Mouse (Mus musculus): ENCODE results near the gene Kcne1.

The Kcne1 gene

DNA sequence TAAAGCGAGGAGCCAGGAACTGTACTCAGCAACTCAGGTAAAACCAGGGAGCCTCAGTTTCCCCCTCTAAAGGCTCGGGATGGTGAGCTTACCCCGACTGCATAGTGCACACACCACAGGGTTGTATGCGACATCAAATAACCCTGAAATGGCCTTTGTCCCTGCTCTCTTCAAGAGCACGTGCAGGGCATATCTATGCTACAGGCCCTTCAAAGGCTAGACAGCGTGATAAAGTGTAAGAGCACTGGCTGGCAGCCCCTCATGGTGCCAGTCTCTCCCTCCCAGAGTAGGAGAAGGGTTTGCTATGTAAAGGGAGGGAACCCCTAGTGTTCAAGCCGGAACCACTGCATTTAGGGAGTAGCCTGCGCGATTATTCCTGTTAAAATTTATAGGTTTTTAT, 2.2 kb downstream of the Kcne1 start:
- no peak for DNase-seq (ENCODE audit: low spot score in 2 of 2)

DNA sequence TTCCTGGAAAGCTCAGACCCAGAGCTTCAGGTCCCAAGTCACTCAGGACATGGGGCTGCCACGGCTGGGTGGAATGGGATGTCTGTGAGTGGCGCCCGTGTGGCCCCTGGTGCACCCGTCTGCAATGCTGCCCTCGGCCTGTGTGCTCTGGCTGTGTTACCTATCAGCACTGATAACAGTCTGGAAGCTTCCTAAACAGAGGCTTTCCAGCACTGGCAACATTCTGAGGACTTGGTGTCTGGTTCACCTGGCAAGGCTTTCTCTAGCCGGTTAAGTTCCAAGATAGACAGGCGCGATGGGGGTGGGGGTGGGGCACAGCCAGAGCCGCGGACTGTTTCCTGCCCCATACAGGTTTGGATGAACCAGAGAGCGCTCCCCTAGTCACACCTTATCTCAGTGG, 3.3 kb downstream of the Kcne1 start:
- DNase-seq (ENCODE audit: low spot score in 2 of 2), result no peak

DNA sequence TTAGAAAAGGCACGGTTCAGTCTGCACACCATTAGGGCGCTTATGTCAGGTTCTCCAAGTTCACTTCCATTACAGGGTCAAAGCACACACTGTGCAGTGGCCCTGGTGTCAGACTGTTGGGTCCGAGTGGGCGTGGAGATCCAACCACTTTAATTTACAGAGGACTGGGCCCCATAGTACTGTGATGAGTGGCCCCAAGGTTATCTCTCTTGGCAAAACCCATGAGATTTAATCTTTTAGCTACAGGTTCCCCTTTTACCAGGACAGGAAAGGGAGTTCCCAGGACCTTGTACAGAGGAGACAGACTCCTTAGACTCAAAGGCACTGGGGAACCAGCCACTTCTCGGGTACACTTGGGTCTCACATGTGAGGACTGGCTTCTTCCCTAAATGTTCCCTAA, 3.9 kb downstream of the Kcne1 start:
- DNase-seq (ENCODE audit: low spot score in 2 of 2), result no peak

DNA sequence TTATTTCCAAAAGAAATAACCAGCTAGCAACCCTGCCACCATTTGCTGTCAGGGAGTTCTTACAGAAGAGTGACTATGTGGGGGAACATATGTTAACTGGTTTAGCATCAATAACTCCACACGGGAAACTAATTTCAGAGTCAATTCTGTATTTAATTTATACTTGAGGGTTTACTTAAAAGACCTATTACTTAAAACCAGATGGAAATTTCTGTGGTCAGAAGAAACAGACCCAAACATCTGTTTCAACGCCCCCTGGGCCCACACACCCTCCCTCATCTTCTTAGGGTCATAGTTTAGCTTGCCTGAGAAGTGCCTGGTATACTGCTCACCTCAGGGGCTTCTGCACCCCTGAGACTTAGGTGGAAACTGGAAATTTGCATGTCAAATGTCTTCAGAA, 5.4 kb downstream of the Kcne1 start:
- no peak for DNase-seq (ENCODE audit: low spot score in 2 of 2)

DNA sequence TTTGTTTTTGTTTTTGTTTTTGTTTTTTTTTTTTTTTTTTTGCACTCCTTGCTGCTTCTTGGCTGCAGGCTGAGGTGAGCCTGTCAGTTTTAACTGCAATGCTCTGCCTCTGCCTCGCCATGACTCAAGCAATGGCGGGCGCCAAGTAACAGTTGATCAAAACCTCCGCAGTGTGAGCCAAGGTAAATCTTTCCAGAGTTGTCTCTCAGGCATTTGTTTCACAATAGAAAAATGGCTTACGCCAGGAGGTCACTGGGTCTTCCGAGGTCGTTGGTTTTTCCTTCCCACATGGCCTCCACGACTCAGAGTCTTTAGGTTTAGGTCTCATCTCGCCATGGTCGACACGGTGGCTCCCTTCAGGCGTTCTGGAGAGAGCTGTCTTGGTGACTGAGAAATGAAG, 6.0 kb downstream of the Kcne1 start:
- no peak for DNase-seq (ENCODE audit: low spot score in 2 of 2)

DNA sequence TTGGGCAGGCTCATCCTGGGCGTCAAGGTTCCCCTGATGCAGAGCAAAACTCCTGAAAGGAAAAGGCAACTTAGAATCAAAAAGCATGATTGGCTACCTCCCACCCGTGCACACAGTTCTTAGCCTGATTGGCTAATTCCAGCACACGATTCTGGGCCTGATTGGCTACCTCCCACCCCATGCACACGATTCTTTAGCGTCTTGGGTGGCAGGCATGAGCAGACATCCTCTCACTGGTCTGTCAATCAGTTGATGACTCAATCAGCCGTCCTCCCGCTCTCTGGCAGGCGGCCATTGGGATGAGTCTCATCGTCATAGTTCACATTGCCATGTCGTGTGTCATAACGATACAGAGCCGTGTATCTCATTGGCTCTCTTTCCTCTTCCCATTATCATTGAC, 10.3 kb downstream of the Kcne1 start:
- DNase-seq (ENCODE audit: low spot score in 2 of 2), result no peak

DNA sequence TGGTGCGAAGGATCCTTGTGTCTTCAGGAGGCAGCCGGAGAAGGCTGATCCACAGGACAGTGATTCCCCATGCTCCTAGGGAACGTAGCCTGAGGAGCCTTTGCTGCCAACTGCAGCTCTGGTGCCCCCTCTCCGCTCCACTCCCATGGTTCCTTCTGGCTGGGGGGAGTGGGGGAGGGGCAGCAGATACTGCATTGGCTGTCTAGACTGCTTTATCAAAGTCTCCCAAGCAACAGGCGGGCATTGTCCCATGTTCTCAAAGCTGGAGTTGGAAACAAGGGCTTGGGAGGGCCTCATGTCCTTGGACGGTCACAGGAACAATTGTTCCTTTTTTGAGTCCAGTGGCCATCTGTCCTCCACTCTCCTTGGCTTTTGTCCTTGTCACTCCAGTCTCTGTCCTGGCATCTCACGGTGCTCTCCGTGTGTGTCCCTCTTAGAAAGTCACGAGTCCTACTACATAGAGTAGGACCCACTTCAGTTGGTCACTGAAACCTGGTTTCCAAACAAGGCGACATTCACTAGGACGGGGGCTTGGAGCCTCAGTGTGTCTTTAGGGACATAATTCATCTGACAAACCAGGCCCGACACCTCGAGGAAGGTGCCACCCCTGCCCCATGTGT, 12.9 kb downstream of the Kcne1 start:
- peak in 1 of 2 experiments; percentile 33 for DNase-seq (ENCODE audit: low spot score in 2 of 2)

DNA sequence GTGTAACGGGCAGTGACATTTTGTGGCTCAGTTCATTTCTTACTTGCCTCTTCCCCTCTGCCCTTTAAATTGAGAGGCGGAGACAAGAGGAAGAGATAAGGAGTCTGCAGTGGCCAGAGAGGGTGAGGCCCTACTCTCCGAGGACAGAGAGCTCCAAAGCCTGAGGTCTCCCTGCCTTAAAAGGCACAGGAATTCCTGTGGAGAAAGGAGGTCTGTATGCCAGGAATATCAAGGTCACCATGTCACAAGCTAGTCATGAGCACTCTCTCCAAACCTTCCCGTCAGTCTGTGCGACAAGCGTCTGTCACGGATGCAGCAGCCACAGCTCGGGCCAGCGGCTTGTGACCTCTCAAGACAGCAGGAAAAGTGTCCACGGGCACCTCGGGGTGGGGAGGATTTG, 14.1 kb downstream of the Kcne1 start:
- DNase-seq (ENCODE audit: low spot score in 2 of 2), result no peak

DNA sequence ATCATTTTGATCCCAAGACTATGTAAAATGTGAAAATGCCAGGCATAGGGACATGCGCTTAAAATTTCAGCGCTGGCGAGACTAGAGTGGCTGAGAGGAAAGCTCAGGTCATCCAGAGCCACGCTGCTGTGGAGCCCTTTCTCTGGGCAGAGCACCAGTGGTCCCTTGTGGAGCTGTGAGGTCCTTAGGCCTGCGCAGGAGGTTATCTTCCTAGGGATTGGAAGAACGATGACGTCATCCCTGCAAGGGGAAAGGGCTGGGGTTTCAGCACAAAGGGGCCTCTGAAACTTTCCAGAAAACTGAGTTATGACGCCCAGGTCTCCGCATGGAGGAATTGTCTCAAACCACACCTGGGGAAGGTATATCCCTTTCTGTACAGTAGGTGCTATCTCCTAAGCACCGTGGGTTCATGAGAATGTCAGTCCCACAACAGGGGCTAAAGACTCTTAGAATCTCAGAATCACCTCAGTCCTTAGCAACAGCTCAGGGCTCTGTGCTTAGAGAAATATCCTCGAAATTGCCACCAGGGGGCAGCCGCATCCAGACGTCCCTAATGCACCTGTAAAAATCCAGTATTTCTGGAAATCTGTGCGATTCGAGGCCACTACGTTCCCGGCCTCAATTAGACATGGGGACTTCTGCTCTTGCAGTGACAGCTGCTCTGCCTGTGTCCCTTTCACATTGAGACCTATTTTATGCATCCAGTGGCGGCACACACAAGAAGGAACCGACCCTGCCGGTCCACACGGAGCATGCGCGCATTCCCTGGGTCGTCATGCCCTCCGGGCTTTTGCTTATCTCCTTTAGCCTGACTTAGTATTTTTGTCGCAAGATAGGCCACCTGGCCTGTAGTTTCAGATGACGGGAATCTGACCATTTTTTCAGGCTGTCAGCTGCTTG, 18.4 kb downstream of the Kcne1 start:
- peak; percentile 24 to 73 for DNase-seq (ENCODE audit: low spot score in 2 of 2)

DNA sequence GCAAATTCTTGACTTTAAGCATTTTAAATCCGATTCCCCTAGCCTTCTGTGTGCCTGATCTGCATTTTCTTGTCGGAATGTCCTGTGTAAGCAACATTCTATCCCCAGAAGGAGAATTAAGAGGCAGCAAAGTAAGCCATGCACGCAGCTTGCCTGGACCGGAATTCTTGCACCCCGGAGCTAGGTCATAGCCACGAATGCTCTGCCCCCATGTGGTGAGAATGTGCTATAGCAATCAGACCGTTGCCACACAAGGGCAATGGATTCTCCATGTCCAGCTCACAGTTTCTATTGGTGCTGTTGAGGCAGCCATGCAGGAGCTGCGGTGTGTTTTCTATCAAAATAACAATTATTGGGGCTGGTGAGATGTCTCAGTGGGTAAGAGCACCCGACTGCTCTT, 23.0 kb downstream of the Kcne1 start:
- DNase-seq (ENCODE audit: low spot score in 2 of 2), result peak in 1 of 2 experiments; percentile 68

DNA sequence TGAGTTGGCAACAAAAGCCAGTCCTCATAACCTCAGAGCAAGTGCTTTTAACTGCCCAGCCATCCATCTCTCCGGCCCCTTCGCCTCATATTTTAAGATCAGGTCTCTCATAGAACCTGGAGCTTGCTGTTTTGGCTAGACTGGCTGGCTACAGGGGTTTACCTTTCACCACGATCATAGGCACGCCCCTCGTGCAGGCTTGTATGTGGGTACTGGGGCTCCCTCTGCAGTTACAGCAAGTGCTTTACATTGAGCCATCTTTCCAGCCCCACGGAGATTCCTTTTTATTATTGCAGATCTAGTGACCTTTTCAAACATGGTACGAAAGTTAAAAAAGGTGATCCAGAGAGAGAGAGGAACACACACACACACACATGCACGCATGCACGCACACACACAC, 24.7 kb downstream of the Kcne1 start:
- no peak for DNase-seq (ENCODE audit: low spot score in 2 of 2)

DNA sequence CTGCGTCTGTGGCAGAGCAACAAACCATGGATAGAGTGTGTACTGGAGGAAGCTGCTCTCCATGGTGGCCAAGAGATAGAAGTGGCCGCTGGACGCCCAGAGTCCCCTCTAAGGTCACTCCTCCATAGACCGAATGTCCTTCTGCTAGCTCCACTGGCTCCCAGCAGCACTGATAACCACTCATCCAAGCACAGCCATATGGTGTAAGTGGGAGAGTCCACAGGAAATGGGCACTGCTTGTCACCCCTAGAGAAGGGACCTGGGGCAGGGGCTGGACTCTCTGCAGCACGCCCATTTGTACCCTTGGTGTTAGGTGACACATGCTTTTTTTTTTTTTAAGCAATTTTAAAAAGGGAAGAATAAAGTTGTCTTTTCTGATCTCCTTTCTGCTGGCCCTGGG, 28.3 kb downstream of the Kcne1 start:
- no peak for DNase-seq (ENCODE audit: low spot score in 2 of 2)

DNA sequence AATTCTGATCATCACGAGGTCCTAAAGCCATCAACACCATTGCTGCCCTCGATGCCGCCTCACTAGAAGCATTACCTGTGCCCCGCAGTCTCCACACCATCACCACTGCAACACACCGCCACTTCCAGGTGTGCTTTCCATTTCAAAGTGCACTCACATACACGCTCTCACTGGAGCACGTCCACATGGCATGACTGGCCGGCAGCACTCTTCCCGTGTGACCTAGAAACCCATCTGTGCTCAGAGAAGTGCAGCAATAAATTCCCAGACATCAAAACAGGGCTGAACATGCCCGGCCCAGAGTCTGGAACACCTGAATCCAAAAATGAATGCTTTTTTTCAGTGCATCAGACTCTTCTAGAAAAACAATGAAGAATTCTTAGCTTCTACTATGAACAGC, 31.4 kb downstream of the Kcne1 start:
- DNase-seq (ENCODE audit: low spot score in 2 of 2), result no peak

DNA sequence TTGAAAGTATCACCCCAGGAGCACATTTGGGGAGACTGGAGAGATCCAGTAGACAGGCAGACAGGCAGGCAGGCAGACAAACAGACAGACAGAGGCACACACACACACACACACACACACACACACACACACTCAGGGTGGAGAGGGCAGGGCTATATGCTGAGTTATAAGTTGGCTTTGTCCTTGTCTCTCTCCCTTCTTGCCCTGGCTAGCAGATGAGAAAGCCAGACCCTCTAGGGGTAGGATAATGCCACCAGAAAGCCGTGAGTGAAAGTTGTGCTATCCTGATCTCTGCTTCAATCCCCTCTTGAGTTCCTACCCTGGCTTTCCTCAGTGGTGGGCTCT, 34.2 kb downstream of the Kcne1 start:
- no peak for DNase-seq (ENCODE audit: low spot score in 2 of 2)

DNA sequence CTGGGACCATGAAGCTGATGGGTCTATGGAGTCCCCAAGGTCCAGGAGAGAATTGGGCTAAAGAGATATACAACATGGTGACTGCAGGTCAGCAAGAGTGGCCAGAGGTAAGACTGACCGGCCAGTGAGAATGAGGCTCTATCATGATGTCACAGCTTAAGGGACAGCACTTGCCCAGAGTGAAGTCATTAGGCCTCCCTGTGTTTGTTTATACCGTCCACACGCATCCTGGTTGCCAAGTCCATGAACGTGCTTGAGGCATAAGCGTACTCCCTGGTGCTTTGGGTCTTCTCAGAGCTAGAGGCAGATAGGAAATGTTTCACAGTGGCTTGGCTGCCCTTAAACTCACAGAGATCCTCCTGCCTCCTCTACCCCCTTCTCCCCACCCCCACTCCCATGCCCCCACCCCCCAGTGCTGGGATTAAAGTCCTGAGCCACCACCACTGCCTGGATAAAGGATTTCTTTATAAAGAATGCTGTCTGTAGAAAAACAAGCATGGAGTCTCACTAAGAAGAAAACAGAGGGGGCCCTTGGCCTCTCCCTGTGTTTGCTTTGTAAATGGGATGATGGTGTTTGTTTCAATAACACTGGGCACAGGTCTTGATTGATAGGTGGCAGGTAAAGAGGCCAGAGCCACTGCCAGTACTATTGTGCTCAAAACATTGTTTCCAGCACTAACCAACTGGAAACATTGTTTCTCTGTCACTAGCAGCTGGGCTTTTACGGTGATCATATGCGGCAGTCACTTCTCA, 34.8 kb downstream of the Kcne1 start:
- no peak for DNase-seq (ENCODE audit: low spot score in 2 of 2)

DNA sequence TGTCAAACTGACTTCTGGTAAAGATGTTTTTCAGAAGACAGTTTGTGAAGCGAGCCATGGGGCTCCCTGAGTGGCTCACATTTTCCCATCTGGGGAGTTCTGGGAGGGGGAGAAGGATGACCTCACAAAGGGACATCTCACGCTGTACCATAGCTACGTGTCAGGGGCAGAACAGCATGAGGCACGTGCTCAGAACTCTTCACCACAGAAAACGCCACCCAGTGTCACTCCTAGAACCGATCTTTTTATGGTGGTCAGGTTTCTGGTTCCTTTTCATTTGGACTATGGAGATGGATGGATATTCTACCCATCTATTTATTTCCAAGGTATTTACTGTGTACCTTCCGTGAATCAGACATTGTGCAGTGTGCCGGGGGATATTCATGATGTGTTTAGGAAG, 37.9 kb downstream of the Kcne1 start, which contains the start of gene Fam243:
Gene Fam243, minus strand, starts transcription at position 101 of the 400 bp plus-strand sequence.
- no peak for DNase-seq (ENCODE audit: low spot score in 2 of 2)

DNA sequence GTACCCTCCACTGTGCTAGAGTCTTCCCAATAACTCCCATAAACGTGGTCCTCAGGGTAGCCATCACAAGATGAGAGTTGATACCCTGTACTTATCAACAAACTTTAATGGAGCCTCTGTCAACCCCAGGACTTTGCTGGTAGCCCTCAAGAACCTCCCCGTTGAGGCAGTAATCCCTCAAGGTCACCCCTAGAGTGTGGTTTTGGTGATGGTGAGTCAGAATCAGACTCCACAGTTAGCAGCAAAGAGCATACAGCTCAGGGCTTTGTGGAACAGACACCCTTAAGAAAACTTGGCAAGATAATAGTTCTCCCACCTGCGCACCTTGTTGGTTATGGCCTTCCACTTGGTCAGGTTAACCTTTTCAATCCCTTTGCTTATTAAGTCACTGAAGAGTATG, 38.9 kb downstream of the Kcne1 start:
- DNase-seq (ENCODE audit: low spot score in 2 of 2), result no peak

DNA sequence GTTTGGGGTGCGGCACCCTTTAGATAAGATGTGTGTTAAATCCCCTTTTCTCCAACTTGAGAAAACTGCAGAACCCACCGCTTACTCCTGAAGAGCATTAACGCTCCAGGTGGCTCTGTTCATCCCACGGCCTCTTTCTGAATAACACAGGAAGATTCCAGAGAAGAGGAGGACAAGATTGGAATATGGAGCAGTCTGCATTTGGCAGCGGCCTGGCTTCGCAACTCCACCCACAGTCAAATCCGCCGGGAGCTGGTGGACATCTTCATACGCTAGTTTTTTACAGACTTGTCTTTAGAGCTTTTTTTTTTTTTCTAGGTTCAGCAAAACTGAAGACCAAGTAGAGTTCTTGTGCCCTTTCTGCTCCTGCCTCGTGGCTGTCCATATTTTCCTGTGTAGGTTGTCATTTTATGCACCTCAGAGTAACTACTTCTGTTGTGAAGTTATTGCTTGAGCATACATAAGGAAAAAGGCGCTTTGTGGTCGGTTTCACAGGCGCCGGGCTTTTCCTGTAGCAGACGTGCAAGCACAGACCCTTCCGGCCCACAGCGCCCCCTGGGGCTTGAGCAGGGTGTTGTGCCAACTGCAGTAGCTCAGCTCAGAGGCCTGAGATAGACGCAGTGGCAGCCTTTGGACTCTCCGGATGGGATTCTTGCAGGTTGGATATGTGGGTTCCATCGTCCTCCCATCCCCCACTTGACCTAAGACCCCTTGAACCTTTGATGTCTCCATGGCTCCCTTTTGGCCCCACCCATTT, 39.7 kb downstream of the Kcne1 start:
- DNase-seq (ENCODE audit: low spot score in 2 of 2), result no peak

DNA sequence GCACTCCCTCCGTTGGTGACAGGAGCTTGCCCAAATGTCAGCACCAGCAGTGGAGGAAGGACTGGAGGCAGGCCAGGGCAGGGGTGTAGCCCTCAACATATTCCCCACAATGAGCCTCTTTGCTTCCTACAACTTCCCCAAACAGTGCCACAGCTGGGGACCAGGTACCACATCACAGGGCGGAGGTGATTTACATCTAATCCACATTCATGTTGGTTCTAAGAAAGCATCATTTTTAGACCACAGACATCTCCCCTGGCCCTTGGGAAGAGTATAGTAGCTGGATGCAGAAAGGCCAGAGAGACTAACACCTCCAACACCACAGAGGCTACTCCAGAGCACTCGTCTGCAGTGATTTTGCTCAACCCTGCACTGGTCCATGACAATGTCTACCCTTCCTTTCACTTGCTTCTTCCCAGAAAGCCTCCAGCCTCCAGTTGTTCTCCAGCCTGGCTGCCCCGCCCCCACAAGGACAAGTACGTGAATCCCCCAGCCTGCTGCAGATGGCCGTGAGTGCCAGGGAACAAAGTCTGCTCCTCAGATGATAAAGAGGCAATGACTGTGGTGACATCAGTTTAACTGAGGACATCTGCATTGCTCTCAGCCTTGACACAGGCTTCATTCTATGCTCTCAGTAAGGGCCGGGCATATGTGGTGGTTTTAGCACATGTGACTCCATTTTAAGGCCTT, 43.1 kb downstream of the Kcne1 start:
- DNase-seq (ENCODE audit: low spot score in 2 of 2), result no peak

DNA sequence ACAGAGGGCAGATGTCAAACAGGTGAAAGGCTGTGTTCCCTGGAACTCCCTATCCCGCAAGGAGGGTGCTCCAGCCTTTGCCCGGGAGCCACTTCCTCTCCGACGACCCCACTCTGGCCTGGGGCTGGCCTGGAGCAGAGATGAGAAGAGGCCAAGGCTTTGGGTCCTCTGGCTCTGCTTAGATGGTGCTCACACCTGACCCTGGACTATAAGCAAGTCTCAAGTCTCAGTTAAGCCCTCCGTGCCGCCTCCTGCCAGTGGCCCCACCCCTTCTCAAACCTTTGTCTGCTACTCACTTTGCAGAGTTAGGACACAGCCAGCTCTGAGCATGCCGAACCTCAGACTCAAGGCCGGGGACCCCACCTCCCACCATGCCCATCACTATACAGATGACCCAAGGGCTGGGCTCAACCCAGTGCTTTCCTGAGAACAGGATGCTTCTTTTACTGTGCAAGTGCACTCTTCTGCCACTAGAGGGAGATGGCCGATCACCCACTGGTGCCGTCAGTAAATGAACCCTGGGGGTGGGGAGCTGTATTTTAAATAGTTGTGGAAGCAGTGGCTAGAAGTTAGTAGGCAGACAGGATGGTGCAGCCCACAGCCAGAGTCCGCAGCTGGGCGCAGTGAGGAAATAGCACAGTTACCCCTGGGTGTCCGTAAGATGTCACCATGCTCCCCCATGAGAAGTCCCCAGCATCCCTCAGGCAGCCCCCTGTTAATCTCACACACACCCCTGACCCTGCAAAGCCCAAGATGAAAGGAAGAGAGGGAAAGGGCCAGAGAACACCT, 45.1 kb downstream of the Kcne1 start:
- peak; percentile 33 to 46 for DNase-seq (ENCODE audit: low spot score in 2 of 2)

DNA sequence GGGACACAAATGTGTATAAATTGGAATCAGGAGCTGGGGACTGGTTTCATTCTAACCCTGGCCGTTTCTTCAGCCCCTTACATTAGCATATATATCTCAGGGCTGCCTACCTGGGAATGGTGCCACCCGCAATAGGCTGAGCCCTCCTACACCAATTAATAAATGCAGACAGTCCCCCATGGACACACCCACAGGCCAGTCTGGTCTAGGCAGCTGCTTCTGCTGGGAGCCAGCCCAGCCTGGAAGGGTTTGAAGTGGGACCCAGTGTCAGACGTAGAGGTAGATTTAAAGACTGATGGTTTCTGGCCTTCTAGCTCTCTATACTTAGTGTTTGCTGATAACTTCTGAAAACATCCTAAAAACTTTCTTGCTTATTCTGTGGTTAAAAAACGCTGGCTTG, 50.1 kb downstream of the Kcne1 start:
- no peak for DNase-seq (ENCODE audit: low spot score in 2 of 2)

Data from frontal cortex, postnatal 10 days (tissue).